ENCODE assay signal across 11 mouse cellular contexts in genomic region chr10:95678241-95678640, GRCm38 (mm10). TPM values are rescaled to one million over a fixed set of nuclear protein-coding genes. Genes with fewer than 3 reads are reported as not detected.
DNase-seq lines count a peak whose midpoint lies in the region; ATAC-seq and TF ChIP-seq lines count a peak whose summit lies in the region.
"Had no signal": no experiment of that assay in that cellular context is flagged by ENCODE, and none has a peak within 500 bp of the region (broad histone marks: within the 10 kb centered on the region; RNA-seq: fewer than 3 reads in every experiment).

No protein-coding gene starts in this region.

- no peak overlapping the region for H3K4me3 ChIP-seq in hindbrain, embryonic 10.5 days
- no peak overlapping the region for H3K4me3 ChIP-seq in hindbrain, postnatal 0 days (ENCODE audit: low read length)
- H3K4me3 ChIP-seq in limb, embryonic 12.5 days (replicated peaks): no peak overlapping the region

- H3K27me3 ChIP-seq in hindbrain, embryonic 10.5 days (ENCODE audit: insufficient read depth, poor library complexity, severe bottlenecking): no peaks in the 10 kb centered on the region; the same call in 1 of the 2 replicates
- H3K27me3 ChIP-seq in hindbrain, postnatal 0 days (ENCODE audit: insufficient read depth, low read length): no peaks in the 10 kb centered on the region
- H3K27me3 ChIP-seq in limb, embryonic 12.5 days: no peaks in the 10 kb centered on the region

- DNase-seq in hindbrain, embryonic 10.5 days (ENCODE audit: low spot score): no peak
- DNase-seq in hindbrain, postnatal 0 days (ENCODE audit: low spot score): no peak
- peak; percentile 42 for DNase-seq in 416B (ENCODE audit: low read depth)
- no peak for DNase-seq in embryo, embryonic 10 days (ENCODE audit: low spot score)
- DNase-seq in left cerebral cortex, adult 9 months (ENCODE audit: low spot score in 2 of 2): no peak
- DNase-seq in urinary bladder, postnatal 14 days (ENCODE audit: low spot score): no peak

- H3K27ac ChIP-seq in hindbrain, embryonic 10.5 days: 0 out of 2 replicates have a peak overlapping the region, but pooled peaks have one; percentile 9
- no peak overlapping the region for H3K27ac ChIP-seq in hindbrain, postnatal 0 days
- H3K27ac ChIP-seq in limb, embryonic 12.5 days: 0 out of 2 replicates have a peak overlapping the region, but pooled peaks have one; percentile 12

- no peak overlapping the region for H3K9ac ChIP-seq in hindbrain, postnatal 0 days (replicated peaks; ENCODE audit: low read length)
- no peak overlapping the region for H3K9ac ChIP-seq in limb, embryonic 12.5 days (replicated peaks)

- H3K36me3 ChIP-seq in hindbrain, embryonic 10.5 days: no peaks in the 10 kb centered on the region
- no peaks in the 10 kb centered on the region for H3K36me3 ChIP-seq in hindbrain, postnatal 0 days (ENCODE audit: insufficient read depth, low read length)
- H3K36me3 ChIP-seq in limb, embryonic 12.5 days: no peaks in the 10 kb centered on the region

- WGBS in hindbrain, embryonic 10.5 days: 79% methylated on average over 7 of the region's 7 CpGs
- WGBS in hindbrain, postnatal 0 days: 77% methylated on average over 7 of the region's 7 CpGs
- WGBS in limb, embryonic 12.5 days: 72% methylated on average over 7 of the region's 7 CpGs

- no peak for ATAC-seq in hindbrain, postnatal 0 days
- 0 out of 2 replicates have a peak, but pooled peaks have one; percentile 2 for ATAC-seq in common myeloid progenitor, adult 5-6 weeks (replicated peaks; ENCODE audit: low read depth, poor library complexity, severe bottlenecking)
- no peak for ATAC-seq in limb, embryonic 12.5 days (ENCODE audit: insufficient number of reproducible peaks, insufficient read depth, low FRiP score, low TSS enrichment, low read depth)

- TF ChIP-seq CTCF in hindbrain, postnatal 0 days (IDR thresholded peaks at IDR 0.05; ENCODE audit: low read depth): no peak

- H3K4me2 ChIP-seq in hindbrain, postnatal 0 days (ENCODE audit: low read depth, low read length): no peak overlapping the region
- H3K4me2 ChIP-seq in limb, embryonic 12.5 days: peak overlapping the region; percentile 49; the same call in 1 of the 2 replicates

- no peaks in the 10 kb centered on the region for H3K9me3 ChIP-seq in hindbrain, embryonic 10.5 days
- H3K9me3 ChIP-seq in hindbrain, postnatal 0 days (ENCODE audit: low read length): no peaks in the 10 kb centered on the region
- no peaks in the 10 kb centered on the region for H3K9me3 ChIP-seq in limb, embryonic 12.5 days

- peaks cover 39% of the 10 kb centered on the region for H3K4me1 ChIP-seq in hindbrain, embryonic 10.5 days (replicated peaks)
- H3K4me1 ChIP-seq in hindbrain, postnatal 0 days (ENCODE audit: insufficient read depth, low read length): peaks cover 10% of the 10 kb centered on the region
- peaks cover 12% of the 10 kb centered on the region for H3K4me1 ChIP-seq in limb, embryonic 12.5 days (replicated peaks)

RNA-seq across cellular contexts. Expression of gene Anapc15-ps, which starts 5.0 kb away (rescaled TPM):
- polyA plus RNA-seq in hindbrain, embryonic 10.5 days (2016; fragmentation: Nextera tagmentation; extraction: Ambion mirVana): not detected in 2 replicates
- not detected in 2 replicates for total RNA-seq in hindbrain, postnatal 0 days (2014; rRNA removed)
- 0.54 TPM in 1 of 2 replicates, not detected in the other for polyA plus RNA-seq in hindbrain, postnatal 0 days (2015; fragmentation: Nextera tagmentation; extraction: Ambion mirVana)
- total RNA-seq in common myeloid progenitor, adult 5-6 weeks (2017): 1.4 and 1.7 TPM in 2 replicates
- polyA plus RNA-seq in limb, embryonic 12.5 days (2016; fragmentation: Nextera tagmentation; extraction: Ambion mirVana): not detected in 2 replicates
- total RNA-seq: adrenal gland, postnatal 14 days; layer of hippocampus, postnatal 36 days had no signal
- polyA plus RNA-seq: gonadal fat pad, adult 2 months had no signal
